Mouse (Mus musculus): ENCODE measurements around the gene Gm5773. TPM values are rescaled to one million over a fixed set of nuclear protein-coding genes. Genes with fewer than 3 reads are reported as not detected.

Gm5773 gene
- total RNA-seq (2023) = not detected

GRCm38 (mm10) chr3:93772700-93773099 is at the start of gene Gm5773:
Gene Gm5773 (plus strand): TSS chr3:93773000.

GRCm38 (mm10) chr3:93796098-93796497 is 23.3 kb downstream of the Gm5773 start, which contains the start of gene Tdpoz4:
Gene Tdpoz4 (plus strand): TSS chr3:93796398.

Other genes with a start within 250 kb of the Gm5773 start
- gene S100a10, start 217.9 kb upstream of the Gm5773 start, total RNA-seq (2023) = 100 to 1,000 TPM; 469 to 546 TPM
- gene Tdpoz2, start 120.3 kb upstream of the Gm5773 start, total RNA-seq (2023) = not detected
- not detected for gene Tdpoz1, start 96.7 kb upstream of the Gm5773 start, total RNA-seq (2023)
- not detected for gene Gm37596, start 79.9 kb upstream of the Gm5773 start, total RNA-seq (2023)
- not detected for gene Tdpoz4, start 23.4 kb downstream of the Gm5773 start, total RNA-seq (2023)
- not detected for gene Tdpoz3, start 53.0 kb downstream of the Gm5773 start, total RNA-seq (2023)
- gene Gm9117, start 170.5 kb downstream of the Gm5773 start, total RNA-seq (2023) = not detected
- not detected for gene Tdpoz5, start 188.3 kb downstream of the Gm5773 start, total RNA-seq (2023)